Mouse (Mus musculus) yolk sac, embryonic 10.5 days (tissue): Measurements from ENCODE around the gene Map4k5.

Experiments
- DNase-seq: peaks from one replicate; pipeline ENCODE4 v3.0.0-alpha.2; 2017; ENCODE audit warnings: low spot score

Map4k5 gene

GRCm38 (mm10) chr12:69788380-69788779 lies 104.6 kb downstream of the Map4k5 start:
- DNase-seq, result no peak

GRCm38 (mm10) chr12:69785471-69785870 lies 107.5 kb downstream of the Map4k5 start:
- DNase-seq, result no peak

GRCm38 (mm10) chr12:69783247-69784025 lies 109.6 kb downstream of the Map4k5 start:
- DNase-seq, result peak; percentile 40

GRCm38 (mm10) chr12:69781935-69782650 lies 110.9 kb downstream of the Map4k5 start:
- no peak for DNase-seq

GRCm38 (mm10) chr12:69781480-69781879 lies 111.5 kb downstream of the Map4k5 start:
- no peak for DNase-seq

- no peak for DNase-seq
These were observed 115.0 kb downstream of the Map4k5 start for GRCm38 (mm10) chr12:69777957-69778356.

- no peak for DNase-seq
These were observed 115.7 kb downstream of the Map4k5 start for GRCm38 (mm10) chr12:69777341-69777730.

- DNase-seq, result no peak
These were observed 116.2 kb downstream of the Map4k5 start for GRCm38 (mm10) chr12:69776607-69777340.

GRCm38 (mm10) chr12:69768841-69769240 lies 124.2 kb downstream of the Map4k5 start:
- no peak for DNase-seq

- no peak for DNase-seq
These were observed 125.3 kb downstream of the Map4k5 start for GRCm38 (mm10) chr12:69767476-69768258.

GRCm38 (mm10) chr12:69766185-69766904 lies 126.7 kb downstream of the Map4k5 start:
- no peak for DNase-seq

GRCm38 (mm10) chr12:69765543-69765942 lies 127.5 kb downstream of the Map4k5 start:
- no peak for DNase-seq

GRCm38 (mm10) chr12:69761603-69762002 lies 131.4 kb downstream of the Map4k5 start:
- DNase-seq, result no peak

GRCm38 (mm10) chr12:69760743-69761406 lies 132.1 kb downstream of the Map4k5 start:
- no peak for DNase-seq

- DNase-seq, result no peak
These were observed 133.0 kb downstream of the Map4k5 start for GRCm38 (mm10) chr12:69760014-69760413.

GRCm38 (mm10) chr12:69759267-69759885 lies 133.6 kb downstream of the Map4k5 start:
- peak; percentile 36 for DNase-seq

GRCm38 (mm10) chr12:69758221-69759185 lies 134.5 kb downstream of the Map4k5 start:
- peak; percentile 72 for DNase-seq

- peak; percentile 90 for DNase-seq
These were observed 135.4 kb downstream of the Map4k5 start for GRCm38 (mm10) chr12:69757418-69758141.
